In the genomic region with DNA sequence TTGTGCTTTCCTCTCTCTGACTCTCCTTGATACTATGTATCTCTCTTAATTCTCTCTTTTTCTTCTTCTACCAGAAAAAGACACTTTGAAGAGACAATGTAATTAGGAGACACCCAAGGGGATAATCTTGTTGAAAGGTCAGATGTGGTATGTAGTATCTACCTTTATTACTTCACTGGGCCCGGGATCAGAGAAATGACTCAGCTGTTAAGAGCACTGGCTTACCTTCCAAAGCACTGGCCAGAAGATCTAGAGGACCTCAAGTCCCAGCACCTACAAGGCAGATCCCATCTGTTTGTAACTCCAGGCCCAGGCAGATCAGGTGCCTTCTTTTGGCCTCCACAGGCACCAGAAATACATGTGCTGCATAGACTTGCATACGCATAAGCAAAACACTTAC, we compare ENCODE assay signal across 14 mouse cellular contexts.
"Had no signal": no experiment of that assay in that cellular context is flagged by ENCODE, and none has a peak within 500 bp of the region (broad histone marks: within the 10 kb centered on the region; RNA-seq: fewer than 3 reads in every experiment).

No protein-coding gene starts in this region.

- DNase-seq: lung, adult 18-20 months; lung, embryonic 14.5 days; lung, postnatal 10 days; lung, postnatal 36 days; right cerebral cortex, postnatal 14 days; spleen, adult 18-20 months; thymus, adult 18-20 months; thymus, postnatal 14 days; thymus, postnatal 36 days had no signal

- H3K36me3 ChIP-seq: midbrain, embryonic 13.5 days; midbrain, embryonic 15.5 days; neural tube, embryonic 12.5 days had no signal

- H3K9me3 ChIP-seq: megakaryocyte, embryonic 14.5 days; midbrain, embryonic 13.5 days; midbrain, embryonic 15.5 days; neural tube, embryonic 12.5 days had no signal

- H3K27ac ChIP-seq: macrophage; midbrain, embryonic 13.5 days; midbrain, embryonic 15.5 days; neural tube, embryonic 12.5 days had no signal

- H3K4me2 ChIP-seq: lung, embryonic 14.5 days; midbrain, embryonic 13.5 days; midbrain, embryonic 15.5 days; neural tube, embryonic 12.5 days had no signal

- H3K4me3 ChIP-seq: megakaryocyte, embryonic 14.5 days; midbrain, embryonic 13.5 days; midbrain, embryonic 15.5 days; neural tube, embryonic 12.5 days had no signal

- H3K9ac ChIP-seq: lung, embryonic 14.5 days; midbrain, embryonic 13.5 days; midbrain, embryonic 15.5 days; neural tube, embryonic 12.5 days had no signal

- H3K27me3 ChIP-seq: megakaryocyte, embryonic 14.5 days; midbrain, embryonic 13.5 days; midbrain, embryonic 15.5 days; neural tube, embryonic 12.5 days had no signal

- H3K4me1 ChIP-seq: midbrain, embryonic 13.5 days; midbrain, embryonic 15.5 days; neural tube, embryonic 12.5 days had no signal

- ATAC-seq: midbrain, embryonic 13.5 days; midbrain, embryonic 15.5 days had no signal
